Comparison of ENCODE assay signal across 13 mouse cellular contexts in genomic region chr13:112386494-112387075, GRCm38 (mm10).
"Had no signal": no experiment of that assay in that cellular context is flagged by ENCODE, and none has a peak within 500 bp of the region (broad histone marks: within the 10 kb centered on the region; RNA-seq: fewer than 3 reads in every experiment).

No protein-coding gene starts in this region.

- H3K9me3 ChIP-seq: kidney, embryonic 15.5 days; limb, embryonic 15.5 days; liver, embryonic 12.5 days; midbrain, embryonic 12.5 days had no signal

- ATAC-seq: hindbrain, postnatal 0 days; intestine, embryonic 16.5 days; liver, embryonic 12.5 days; midbrain, embryonic 16.5 days had no signal

- H3K36me3 ChIP-seq: kidney, embryonic 15.5 days; limb, embryonic 15.5 days; liver, embryonic 12.5 days; midbrain, embryonic 12.5 days had no signal

- H3K4me3 ChIP-seq: kidney, embryonic 15.5 days; left cerebral cortex, adult 2 months; limb, embryonic 15.5 days; liver, embryonic 12.5 days; midbrain, embryonic 12.5 days had no signal

- H3K4me1 ChIP-seq: liver, embryonic 12.5 days; midbrain, embryonic 12.5 days had no signal

- DNase-seq: lung, embryonic 14.5 days; lung, postnatal 14 days; right cerebral cortex, adult 18-20 months; right cerebral cortex, postnatal 25 days had no signal

- H3K27me3 ChIP-seq: kidney, embryonic 15.5 days; limb, embryonic 15.5 days; liver, embryonic 12.5 days; midbrain, embryonic 12.5 days had no signal

- H3K27ac ChIP-seq: hindbrain, postnatal 0 days; kidney, embryonic 15.5 days; left cerebral cortex, adult 2 months; limb, embryonic 15.5 days; liver, embryonic 12.5 days; midbrain, embryonic 12.5 days; stomach, postnatal 0 days had no signal

- H3K9ac ChIP-seq: kidney, embryonic 15.5 days; limb, embryonic 15.5 days; liver, embryonic 12.5 days; lung, embryonic 14.5 days; midbrain, embryonic 12.5 days had no signal

- H3K4me2 ChIP-seq: kidney, embryonic 15.5 days; limb, embryonic 15.5 days; liver, embryonic 12.5 days; lung, embryonic 14.5 days; midbrain, embryonic 12.5 days had no signal
